Mouse (Mus musculus) CH12.LX (cell line): ENCODE data around the gene Hoxb5. TPM values are rescaled to one million over a fixed set of nuclear protein-coding genes. Genes with fewer than 3 reads are reported as not detected.

Experiments
- DNase-seq: peaks from one replicate; pipeline ENCODE4 v3.0.0-alpha.2; 2013; ENCODE audit errors: extremely low read depth
- H3K27ac ChIP-seq: 2 replicates; pipeline ENCODE4 v1.5.1; 2012; ENCODE audit warnings: low read depth, mild to moderate bottlenecking, control low read depth, moderate library complexity; ENCODE audit not compliant: insufficient read depth
- H3K27me3 ChIP-seq: replicated peaks from 2 replicates; pipeline ENCODE3; 2012; ENCODE audit warnings: inconsistent platforms
- H3K36me3 ChIP-seq, 2 experiments: replicated peaks in 1 of 2; 2 replicates each; pipeline versions ENCODE3 to v1.6.1; 2012; ENCODE audit warnings: inconsistent platforms in 1 of 2, low read length in 1 of 2, mild to moderate bottlenecking in 1 of 2, mixed read lengths in 1 of 2, moderate library complexity in 1 of 2; ENCODE audit not compliant: control insufficient read depth in 1 of 2, insufficient read depth in 1 of 2
- H3K4me1 ChIP-seq, 2 experiments: 2 replicates each; pipeline ENCODE4 v1.6.1; 2012; ENCODE audit warnings: inconsistent platforms in 1 of 2, moderate library complexity in 1 of 2; ENCODE audit not compliant: insufficient read depth in 2 of 2, control insufficient read depth in 1 of 2
- H3K4me2 ChIP-seq: 2 replicates; pipeline ENCODE4 v1.6.1; 2012; ENCODE audit warnings: low read depth, mild to moderate bottlenecking, control low read depth; ENCODE audit not compliant: poor library complexity, insufficient read depth, severe bottlenecking
- H3K4me3 ChIP-seq, 3 experiments: fragments of 150-350 bp in 1 of 3; sonication (generic) in 1 of 3; replicated peaks in 1 of 3; 2 replicates each; pipeline versions ENCODE3 to v1.5.1; 2011 to 2012; ENCODE audit warnings: low read depth in 2 of 3, low read length in 2 of 3, mild to moderate bottlenecking in 2 of 3, moderate library complexity in 2 of 3, control low read depth in 1 of 3, improper control_type of control experiment in 1 of 3, inconsistent platforms in 1 of 3, mixed read lengths in 1 of 3; ENCODE audit not compliant: poor library complexity in 1 of 3
- H3K79me2 ChIP-seq: replicated peaks from 2 replicates; pipeline ENCODE4 v1.6.1; 2012; ENCODE audit warnings: mild to moderate bottlenecking, moderate library complexity; ENCODE audit not compliant: control insufficient read depth, poor library complexity, insufficient read depth, severe bottlenecking; ENCODE audit errors: extremely low read depth
- H3K9ac ChIP-seq: 2 replicates; pipeline ENCODE4 v1.6.1; 2012; ENCODE audit warnings: low read depth, mild to moderate bottlenecking, control low read depth, moderate library complexity; ENCODE audit not compliant: insufficient read depth
- H3K9me3 ChIP-seq: replicated peaks from 2 replicates; pipeline ENCODE3; 2012; ENCODE audit warnings: low read length, inconsistent platforms, mixed read lengths
- ELF1 ChIP-seq: IDR thresholded peaks from 2 replicates; pipeline ENCODE4 v1.6.1; 2014; ENCODE audit warnings: low read depth, mild to moderate bottlenecking, inconsistent platforms, low read length, improper control_type of control experiment
- EP300 ChIP-seq: IDR thresholded peaks from 2 replicates; pipeline ENCODE4 v1.6.1; 2011; ENCODE audit warnings: low read length, improper control_type of control experiment
- IRF4 ChIP-seq: IDR thresholded peaks from 2 replicates; pipeline ENCODE4 v1.6.1; 2014; ENCODE audit warnings: low read depth, mild to moderate bottlenecking, inconsistent platforms, low read length, improper control_type of control experiment
- JUN ChIP-seq: IDR thresholded peaks from 2 replicates; pipeline ENCODE4 v1.6.1; 2011; ENCODE audit warnings: low read depth, mild to moderate bottlenecking, low read length, improper control_type of control experiment, moderate library complexity; ENCODE audit not compliant: insufficient read depth
- MAX ChIP-seq: IDR thresholded peaks from 2 replicates; pipeline ENCODE4 v1.6.1; 2011; ENCODE audit warnings: low read length, improper control_type of control experiment
- MXI1 ChIP-seq: IDR thresholded peaks from 2 replicates; pipeline ENCODE4 v1.6.1; 2011; ENCODE audit warnings: mild to moderate bottlenecking, low read depth, low read length, improper control_type of control experiment
- MYC ChIP-seq: IDR thresholded peaks from 2 replicates; pipeline ENCODE4 v1.6.1; 2011; ENCODE audit warnings: low read depth, mild to moderate bottlenecking, improper control_type of control experiment, low read length
- RAD21 ChIP-seq: IDR thresholded peaks from 2 replicates; pipeline ENCODE4 v1.6.1; 2011; ENCODE audit warnings: low read depth, mild to moderate bottlenecking, low read length, improper control_type of control experiment, moderate library complexity
- SIN3A ChIP-seq: IDR thresholded peaks from 2 replicates; pipeline ENCODE4 v1.6.1; 2012; ENCODE audit warnings: low read length, improper control_type of control experiment, inconsistent platforms
- SMC3 ChIP-seq: IDR thresholded peaks from 2 replicates; pipeline ENCODE4 v1.6.1; 2011; ENCODE audit warnings: low read depth, low read length, improper control_type of control experiment
- TCF12 ChIP-seq: IDR thresholded peaks from 2 replicates; pipeline ENCODE4 v1.6.1; 2014; ENCODE audit warnings: low read depth, mild to moderate bottlenecking, inconsistent platforms, low read length, improper control_type of control experiment
- USF1 ChIP-seq: IDR thresholded peaks from 2 replicates; pipeline ENCODE4 v1.6.1; 2014; ENCODE audit warnings: low read depth, mild to moderate bottlenecking, inconsistent platforms, low read length, improper control_type of control experiment
- USF2 ChIP-seq: conservative IDR thresholded peaks from 2 replicates; pipeline ENCODE4 v1.6.1; 2011; ENCODE audit warnings: low read depth, low read length, improper control_type of control experiment
- dilution Hi-C: fragments of 300-500 bp; cut with MboI; formaldehyde crosslinking; loops from 2 replicates; pipeline ENCODE4 v1.14.3; 2020; ENCODE audit warnings: low sequenced_read_pairs; ENCODE audit not compliant: extremely low pct_unique_long_range_greater_than_20kb, extremely low pct_ligation_motif_present
- in situ Hi-C: fragments of 300-500 bp; cut with MboI; formaldehyde crosslinking; loops from 3 replicates; pipeline ENCODE4 v1.14.3; 2019; ENCODE audit warnings: low sequenced_read_pairs, low pct_ligation_motif_present, low pct_unique_long_range_greater_than_20kb, mixed read lengths
- polyA plus RNA-seq: library from polyadenylated mRNA; unstranded; fragments of >175 nt; gene quantifications from 2 replicates; pipeline ENCODE4 v1.2.1, GENCODE M21; 2012; ENCODE audit warnings: low read depth; ENCODE audit not compliant: insufficient read length
- total RNA-seq, 2 experiments: library from RNA; depleted of rRNA; stranded (reverse); fragments of 300-350 nt in 1 of 2; fragments of >200 nt in 1 of 2; gene quantifications; 2 replicates each; pipeline ENCODE4 v1.2.3; 2012 to 2014

Gene Hoxb5
- total and polyA plus RNA-seq, 3 experiments: 0.08 to 0.13 TPM; not detected in 1

DNA sequence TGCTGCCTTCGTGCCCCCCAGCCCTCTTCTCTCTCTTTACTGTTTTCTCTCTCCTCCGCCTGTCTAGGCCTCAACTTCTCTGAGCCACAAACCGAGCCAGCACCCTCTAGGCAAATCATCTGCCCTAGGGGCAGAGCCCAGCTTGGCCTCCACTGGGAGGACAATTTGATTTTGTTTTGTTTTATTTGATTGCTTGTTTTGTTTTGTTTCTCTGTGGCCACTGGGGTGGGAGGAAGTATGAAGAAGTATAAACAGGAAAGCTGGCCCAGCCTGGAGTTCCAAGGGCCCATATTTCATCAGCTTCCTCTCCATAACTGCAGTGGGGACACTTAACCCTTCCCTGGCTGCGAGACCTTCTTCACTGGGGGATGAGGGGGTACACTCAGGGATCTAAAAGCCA is 6.2 kb downstream of the Hoxb5 start:
- H3K9me3 ChIP-seq: no peaks in the 10 kb centered on the region
- H3K27ac ChIP-seq: no peak overlapping the region
- no peak overlapping the region for H3K4me2 ChIP-seq
- no peaks in the 10 kb centered on the region for H3K36me3 ChIP-seq
- dilution Hi-C loops: no loop called here
- TF ChIP-seq RAD21: no peak
- TF ChIP-seq USF1: no peak
- TF ChIP-seq EP300: no peak
- TF ChIP-seq JUN: no peak
- no peak for TF ChIP-seq MXI1
- TF ChIP-seq MYC: no peak
- no peak for TF ChIP-seq TCF12
- no peak for TF ChIP-seq MAX
- no peak for TF ChIP-seq USF2
- TF ChIP-seq SIN3A: no peak
- TF ChIP-seq ELF1: no peak
- H3K4me1 ChIP-seq: peaks cover 0 to 21% of the 10 kb centered on the region in 2 experiments; a peak in 2 of 4 replicates
- H3K79me2 ChIP-seq: no peaks in the 10 kb centered on the region
- H3K27me3 ChIP-seq: peaks cover 72% of the 10 kb centered on the region
- no peak for DNase-seq
- no peak overlapping the region for H3K9ac ChIP-seq
- in situ Hi-C loops: loop anchor here (25.0 kb wide), 1 partner anchor 228 kb away; no protein-coding TSS in a partner anchor
- no peak overlapping the region for H3K4me3 ChIP-seq

DNA sequence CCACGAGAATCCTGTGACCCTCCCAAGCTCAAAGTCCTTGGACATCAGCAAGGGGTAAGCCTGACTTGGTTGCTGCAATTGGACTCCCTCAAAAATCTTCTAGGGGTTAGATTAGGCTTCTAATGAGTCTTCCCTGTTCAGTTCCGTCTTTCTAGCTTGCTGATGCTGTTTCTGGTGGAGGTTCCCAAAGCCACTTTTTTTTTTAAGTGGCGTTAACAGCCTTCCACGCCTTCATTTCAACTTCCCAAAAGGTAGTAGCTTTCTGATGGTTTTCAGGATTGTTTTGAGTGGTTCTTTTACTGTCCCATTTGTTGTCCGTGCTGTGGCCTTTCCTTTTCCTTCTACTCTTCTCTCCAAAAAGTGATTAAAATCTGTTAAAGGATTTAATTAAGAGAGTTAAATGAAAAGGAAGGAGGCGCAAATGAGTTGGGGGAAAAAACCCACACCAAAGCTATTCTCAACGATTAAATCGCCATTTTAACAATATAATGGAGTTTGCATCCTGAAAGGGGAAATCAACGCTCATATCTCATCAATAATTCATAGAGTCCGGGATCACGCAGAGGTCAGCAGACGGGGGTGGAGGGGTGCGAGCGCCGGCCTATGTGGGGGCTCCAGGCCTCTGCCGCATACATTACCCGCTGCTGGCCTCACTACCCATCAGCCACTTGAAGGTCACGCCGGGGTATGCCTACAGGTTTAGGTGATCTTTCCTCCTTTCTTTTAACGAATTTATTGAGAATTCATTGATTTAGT is 7.2 kb downstream of the Hoxb5 start:
- Histone ChIP-seq H3K4me2 (peak overlapping the region; percentile 99), H3K36me3 (no peaks in the 10 kb centered on the region), H3K4me1 (peaks cover 0 to 21% of the 10 kb centered on the region in 2 experiments; a peak in 2 of 4 replicates), H3K9me3 (no peaks in the 10 kb centered on the region), H3K9ac (no peak overlapping the region; the same call in 1 of the 2 replicates), H3K4me3 (no peak overlapping the region), H3K79me2 (no peaks in the 10 kb centered on the region), H3K27me3 (peaks cover 80% of the 10 kb centered on the region), H3K27ac (no peak overlapping the region)
- no peak for DNase-seq
- dilution Hi-C loops: no loop called here
- TF ChIP-seq IRF4 (0 out of 2 replicates have a peak, but pooled peaks have one; percentile 30), SMC3 (no peak)
- in situ Hi-C loops: loop anchor here (25.0 kb wide), 1 partner anchor 227 kb away; no protein-coding TSS in a partner anchor
